Mouse (Mus musculus) leukemia stem cell, adult 10-12 weeks (primary cell): ENCODE measurements around the gene Ascc3. TPM values are rescaled to one million over a fixed set of nuclear protein-coding genes. Genes with fewer than 3 reads are reported as not detected.

Experiments
- polyA plus RNA-seq: library from polyadenylated mRNA; stranded (reverse); fragments of >175 nt; gene quantifications from 2 replicates; pipeline ENCODE4 v1.2.3, GENCODE M21; 2012; ENCODE audit warnings: low replicate concordance

Ascc3 gene
- 1.5 and 3.6 TPM in 2 replicates for polyA plus RNA-seq

DNA sequence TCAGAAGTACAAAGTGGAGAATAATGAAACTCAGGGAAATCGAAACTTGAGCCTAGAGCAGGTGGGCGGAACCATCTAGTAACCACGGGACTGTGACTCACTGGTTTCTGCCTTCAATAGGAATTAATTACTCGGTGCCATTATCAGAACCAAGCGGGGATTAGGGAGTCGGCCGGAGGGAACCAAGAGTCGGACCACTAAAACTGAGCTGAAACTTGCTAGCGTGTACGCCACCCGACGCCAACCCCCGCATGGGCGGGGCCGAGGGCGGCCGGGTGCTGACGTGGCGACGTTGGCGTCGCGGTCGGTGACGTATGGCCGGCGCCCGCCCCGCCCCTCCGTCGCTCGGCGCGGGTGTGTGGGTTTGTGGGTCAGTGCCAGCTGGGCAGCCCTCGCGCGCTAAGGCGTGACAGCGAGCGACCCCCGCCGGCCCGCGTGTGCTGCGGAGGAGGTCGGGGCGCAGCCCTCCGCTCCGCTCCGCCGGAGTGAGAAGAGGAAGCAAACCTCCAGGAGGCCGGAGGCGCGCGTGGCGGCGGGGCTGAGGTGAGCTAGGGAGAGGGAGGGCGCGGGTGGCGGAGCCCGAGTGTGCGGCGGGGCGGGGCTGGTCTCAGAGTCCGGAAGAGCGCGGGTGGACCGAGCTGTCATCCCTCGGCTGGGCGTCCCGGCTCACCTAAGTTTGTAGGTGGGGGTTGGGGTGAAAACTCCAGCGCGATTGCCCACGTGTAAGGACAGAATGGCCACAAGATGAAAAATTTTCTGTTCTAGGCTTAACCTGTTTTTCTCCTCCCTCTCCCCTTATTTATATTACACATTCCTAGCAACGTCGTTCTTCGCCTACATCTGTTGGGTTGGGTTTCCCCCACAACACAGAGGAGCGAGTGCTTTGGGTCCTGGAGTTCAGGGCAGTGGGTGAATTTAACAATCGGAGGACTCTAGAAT is at the start of gene Ascc3:
Gene Ascc3 (plus strand): TSS at position 315 of the 939 bp plus-strand sequence.

DNA sequence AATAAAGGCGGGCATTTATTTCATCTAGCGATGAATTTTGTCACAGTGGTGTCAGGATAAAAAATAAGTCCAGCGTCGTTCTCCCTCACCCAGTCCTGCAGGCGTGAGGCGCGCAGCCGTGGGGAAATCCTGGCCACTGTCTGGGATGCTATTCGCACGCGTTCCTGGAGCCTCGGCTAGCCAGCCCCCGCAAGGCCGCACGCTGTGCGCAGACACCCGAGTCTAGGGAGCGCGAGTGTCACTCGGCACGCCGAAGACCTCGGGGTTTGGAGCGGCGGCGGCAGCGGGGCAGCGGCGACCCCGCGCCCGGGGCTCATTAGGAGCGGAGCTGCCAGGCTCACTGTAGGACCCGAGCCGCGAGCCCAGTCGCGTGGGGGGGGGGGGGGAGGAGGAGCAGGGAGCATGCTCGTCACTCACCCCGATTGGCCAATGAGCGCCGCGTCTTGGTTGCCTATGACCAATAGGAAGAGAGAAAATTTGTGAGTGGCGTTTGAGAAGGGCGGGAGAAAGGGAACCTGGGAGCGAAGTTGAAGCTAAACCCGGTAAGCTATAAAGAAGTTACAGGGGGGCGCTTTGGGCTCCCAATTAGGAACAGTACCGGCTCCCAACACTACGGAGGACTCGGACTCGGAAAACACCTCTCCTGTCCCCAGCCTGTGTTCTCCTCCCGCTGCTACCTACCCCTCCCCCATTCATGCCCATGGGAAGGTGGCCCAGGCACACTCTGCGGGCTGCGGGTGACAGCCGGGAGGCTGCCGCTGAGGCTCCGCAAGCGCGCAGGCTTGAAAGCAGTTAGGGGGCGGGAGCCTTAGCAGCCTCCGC is 301.9 kb downstream of the Ascc3 start, which contains the start of gene Sim1:
Gene Sim1 (plus strand): TSS at position 585 of the 822 bp plus-strand sequence.

